In the genomic region with DNA sequence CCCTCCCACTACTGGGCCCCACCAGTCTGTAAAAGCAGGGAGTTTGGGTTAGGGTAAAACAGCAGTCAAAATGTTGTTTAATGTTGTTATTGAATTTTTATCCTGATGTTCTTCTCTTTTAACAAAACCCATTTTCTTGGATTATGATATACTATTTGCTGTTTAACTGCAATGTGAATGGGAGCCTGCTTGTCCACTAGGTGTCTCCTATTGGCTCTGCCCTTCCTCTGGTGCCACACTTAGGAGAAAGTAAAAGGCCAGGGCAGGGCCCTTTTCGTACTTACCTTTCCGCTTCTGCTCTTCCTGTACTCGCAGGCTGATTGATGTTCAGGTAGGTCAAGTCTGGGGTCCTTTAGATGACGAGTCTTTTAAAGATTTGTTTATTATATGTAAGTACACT, we compare ENCODE assay signal across 19 mouse cellular contexts. TPM values are rescaled to one million over a fixed set of nuclear protein-coding genes. Genes with fewer than 3 reads are reported as not detected.
DNase-seq lines count a peak whose midpoint lies in the region; ATAC-seq and TF ChIP-seq lines count a peak whose summit lies in the region.
"Had no signal": no experiment of that assay in that cellular context is flagged by ENCODE, and none has a peak within 500 bp of the region (broad histone marks: within the 10 kb centered on the region; RNA-seq: fewer than 3 reads in every experiment).

No protein-coding gene starts in this region.

- no peak for DNase-seq in cerebellum, adult 2 months
- DNase-seq in cerebellum, adult 11 months = no peak
- DNase-seq in lung, postnatal 0 days (ENCODE audit: low spot score) = no peak
- DNase-seq in lung, postnatal 4 days = no peak
- DNase-seq in MN1 (ENCODE audit: low spot score) = no peak
- no peak for DNase-seq in left cerebral cortex, adult 8-10 months (ENCODE audit: low spot score in 2 of 2)
- DNase-seq: adrenal gland, postnatal 14 days; cerebellum, postnatal 25 days; kidney, adult 9 months; liver, postnatal 0 days; lung, postnatal 36 days; right cerebral cortex, postnatal 4 days; thymus, postnatal 14 days had no signal

- TF ChIP-seq EP300 in lung, postnatal 0 days (IDR thresholded peaks at IDR 0.05) = no peak

- no peak overlapping the region for H3K4me2 ChIP-seq in intestine, postnatal 0 days (replicated peaks; ENCODE audit: low read depth)
- no peak overlapping the region for H3K4me2 ChIP-seq in intestine, embryonic 16.5 days (ENCODE audit: low read depth, low read length)
- H3K4me2 ChIP-seq in lung, postnatal 0 days (replicated peaks; ENCODE audit: low read depth, low read length) = no peak overlapping the region
- H3K4me2 ChIP-seq: embryonic facial prominence, embryonic 15.5 days; limb, embryonic 15.5 days had no signal

- TF ChIP-seq CTCF in cerebellum, adult 2 months (IDR thresholded peaks at IDR 0.05; ENCODE audit: borderline replicate concordance, insufficient read depth, low read depth, low read length) = peak; percentile 15; the same call in 1 of the 2 replicates
- peak; percentile 51 for TF ChIP-seq CTCF in intestine, postnatal 0 days (IDR thresholded peaks at IDR 0.05; ENCODE audit: low read depth)
- TF ChIP-seq CTCF in lung, postnatal 0 days (IDR thresholded peaks at IDR 0.05) = peak; percentile 54

- H3K4me3 ChIP-seq in cerebellum, adult 2 months (replicated peaks; ENCODE audit: insufficient read depth, low read depth, low read length) = no peak overlapping the region
- no peak overlapping the region for H3K4me3 ChIP-seq in intestine, postnatal 0 days (ENCODE audit: low read depth, low read length)
- no peak overlapping the region for H3K4me3 ChIP-seq in intestine, embryonic 16.5 days (ENCODE audit: low read length)
- H3K4me3 ChIP-seq in lung, postnatal 0 days (ENCODE audit: low read depth, low read length) = no peak overlapping the region
- H3K4me3 ChIP-seq: embryonic facial prominence, embryonic 15.5 days; hindbrain, embryonic 10.5 days; limb, embryonic 15.5 days had no signal

- H3K4me1 ChIP-seq in cerebellum, adult 2 months (ENCODE audit: control insufficient read depth, insufficient read depth, low read length) = peaks cover 25% of the 10 kb centered on the region
- H3K4me1 ChIP-seq in intestine, postnatal 0 days (replicated peaks; ENCODE audit: control insufficient read depth, insufficient read depth, low read length) = no peaks in the 10 kb centered on the region
- 0 out of 2 replicates have a peak, but pooled peaks cover 3% of the 10 kb centered on the region for H3K4me1 ChIP-seq in intestine, embryonic 16.5 days (ENCODE audit: control insufficient read depth, insufficient read depth, low read length)
- peaks cover 3% of the 10 kb centered on the region; the same call in 1 of the 2 replicates for H3K4me1 ChIP-seq in lung, postnatal 0 days (ENCODE audit: insufficient read depth, low read depth, low read length)

- no peak for TF ChIP-seq POLR2A in cerebellum, adult 2 months (IDR thresholded peaks at IDR 0.05; ENCODE audit: borderline replicate concordance, insufficient read depth, low read length)

- no peaks in the 10 kb centered on the region; the same call in 1 of the 2 replicates for H3K9me3 ChIP-seq in intestine, postnatal 0 days (ENCODE audit: control insufficient read depth)
- H3K9me3 ChIP-seq in intestine, embryonic 16.5 days (ENCODE audit: control insufficient read depth, low read length) = no peaks in the 10 kb centered on the region
- no peaks in the 10 kb centered on the region for H3K9me3 ChIP-seq in lung, postnatal 0 days (ENCODE audit: low read length)
- H3K9me3 ChIP-seq: embryonic facial prominence, embryonic 15.5 days; limb, embryonic 15.5 days had no signal

- no peak overlapping the region for H3K27ac ChIP-seq in cerebellum, adult 2 months (ENCODE audit: insufficient read depth, low read length)
- H3K27ac ChIP-seq in intestine, postnatal 0 days (ENCODE audit: low read depth, low read length) = no peak overlapping the region
- H3K27ac ChIP-seq in intestine, embryonic 16.5 days (ENCODE audit: low read length) = no peak overlapping the region
- no peak overlapping the region for H3K27ac ChIP-seq in lung, postnatal 0 days (ENCODE audit: low read length)
- H3K27ac ChIP-seq: embryonic facial prominence, embryonic 15.5 days; hindbrain, embryonic 10.5 days; limb, embryonic 15.5 days had no signal

- ATAC-seq in intestine, postnatal 0 days = no peak
- no peak for ATAC-seq in intestine, embryonic 16.5 days
- no peak for ATAC-seq in lung, postnatal 0 days
- ATAC-seq: activated CD4-positive, CD25-positive, alpha-beta regulatory T cell, adult 4 months; liver, postnatal 0 days had no signal

- H3K36me3 ChIP-seq in intestine, postnatal 0 days (ENCODE audit: control insufficient read depth, insufficient read depth) = no peaks in the 10 kb centered on the region
- no peaks in the 10 kb centered on the region for H3K36me3 ChIP-seq in intestine, embryonic 16.5 days (ENCODE audit: control insufficient read depth, insufficient read depth, low read length)
- no peaks in the 10 kb centered on the region for H3K36me3 ChIP-seq in lung, postnatal 0 days (ENCODE audit: insufficient read depth, low read length)
- H3K36me3 ChIP-seq: limb, embryonic 15.5 days had no signal

- no peaks in the 10 kb centered on the region for H3K27me3 ChIP-seq in cerebellum, adult 2 months (ENCODE audit: control insufficient read depth, insufficient read depth, low read length)
- no peaks in the 10 kb centered on the region for H3K27me3 ChIP-seq in intestine, postnatal 0 days (replicated peaks; ENCODE audit: control insufficient read depth, insufficient read depth, low read length)
- no peaks in the 10 kb centered on the region for H3K27me3 ChIP-seq in intestine, embryonic 16.5 days (replicated peaks; ENCODE audit: control insufficient read depth, insufficient read depth, low read length)
- H3K27me3 ChIP-seq in lung, postnatal 0 days (replicated peaks; ENCODE audit: insufficient read depth, low read length) = no peaks in the 10 kb centered on the region
- H3K27me3 ChIP-seq: embryonic facial prominence, embryonic 15.5 days; limb, embryonic 15.5 days had no signal

- no peak overlapping the region for H3K9ac ChIP-seq in intestine, postnatal 0 days (ENCODE audit: low read depth, low read length)
- H3K9ac ChIP-seq in intestine, embryonic 16.5 days (ENCODE audit: low read depth, low read length) = no peak overlapping the region
- no peak overlapping the region for H3K9ac ChIP-seq in lung, postnatal 0 days (replicated peaks; ENCODE audit: low read depth)
- H3K9ac ChIP-seq: embryonic facial prominence, embryonic 15.5 days; limb, embryonic 15.5 days; liver, postnatal 0 days had no signal

- 91% methylated on average over 4 of the region's 4 CpGs for WGBS in cerebellum, adult 2 months
- 91% methylated on average over 4 of the region's 4 CpGs for WGBS in intestine, postnatal 0 days
- WGBS in intestine, embryonic 16.5 days = 85% methylated on average over 4 of the region's 4 CpGs
- 84% methylated on average over 4 of the region's 4 CpGs for WGBS in lung, postnatal 0 days

RNA-seq across cellular contexts. Expression of a gene that starts 40.6 kb away (rescaled TPM):
- 151 and 153 TPM in 2 replicates for polyA plus RNA-seq in cerebellum, adult 2 months (2012; rRNA removed)
- polyA plus RNA-seq in intestine, postnatal 0 days (2015; fragmentation: Nextera tagmentation; extraction: Ambion mirVana) = 21.7 and 22.7 TPM in 2 replicates
- polyA plus RNA-seq in intestine, embryonic 16.5 days (2015; fragmentation: Nextera tagmentation; extraction: Ambion mirVana) = 56.0 and 58.1 TPM in 2 replicates
- polyA plus RNA-seq in lung, postnatal 0 days (2015; fragmentation: Nextera tagmentation; extraction: Ambion mirVana) = 29.8 and 31.9 TPM in 2 replicates
- 100 to 1,000 TPM; 155 to 180 (median 173) TPM for total RNA-seq in left cerebral cortex, adult 8-10 months (2022)

RNA-seq across cellular contexts. Expression of a gene that starts 40.8 kb away (rescaled TPM):
- polyA plus RNA-seq in cerebellum, adult 2 months (2012; rRNA removed) = 6.3 and 7.0 TPM in 2 replicates
- polyA plus RNA-seq in intestine, postnatal 0 days (2015; fragmentation: Nextera tagmentation; extraction: Ambion mirVana) = 2.6 and 2.7 TPM in 2 replicates
- 3.0 and 4.1 TPM in 2 replicates for polyA plus RNA-seq in intestine, embryonic 16.5 days (2015; fragmentation: Nextera tagmentation; extraction: Ambion mirVana)
- 6.0 and 8.0 TPM in 2 replicates for polyA plus RNA-seq in lung, postnatal 0 days (2015; fragmentation: Nextera tagmentation; extraction: Ambion mirVana)
- 10 to 100 TPM; 20.5 to 28.3 (median 26.7) TPM for total RNA-seq in left cerebral cortex, adult 8-10 months (2022)
